Mouse (Mus musculus): ENCODE measurements around the gene Fam71f2. TPM values are rescaled to one million over a fixed set of nuclear protein-coding genes. Genes with fewer than 3 reads are reported as not detected.

Gene Fam71f2
- total and polyA plus RNA-seq, 2 experiments from 2014 or later = 0.39 to 2.1 TPM

DNA sequence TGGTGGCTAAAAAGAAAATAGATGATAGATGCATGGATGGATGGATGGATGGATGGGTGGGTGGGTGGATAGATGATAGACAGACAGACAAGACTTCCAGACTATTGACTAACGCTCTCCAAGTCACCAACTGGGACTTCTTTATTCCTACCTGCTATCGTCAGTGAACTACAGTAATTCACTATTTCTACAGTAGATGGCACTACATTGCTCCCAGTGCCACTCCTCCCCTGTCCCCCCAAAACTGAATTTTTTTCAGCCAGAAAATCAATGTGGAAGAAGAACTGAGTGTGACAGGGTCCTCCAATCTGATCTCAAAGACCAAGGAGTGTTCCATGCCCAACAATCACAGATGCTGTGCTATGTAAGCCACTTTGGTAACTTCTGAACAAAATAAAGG lies 37.7 kb upstream of the Fam71f2 start:
- peak; percentile 41 for TF ChIP-seq CTCF (IDR thresholded peaks at IDR 0.05; ENCODE audit: low read depth)
- no peak overlapping the region for H3K9ac ChIP-seq (replicated peaks; ENCODE audit: low read length)
- no peak overlapping the region for H3K27ac ChIP-seq
- no peak for ATAC-seq
- H3K36me3 ChIP-seq (ENCODE audit: insufficient read depth, low read length) = no peaks in the 10 kb centered on the region
- H3K9me3 ChIP-seq (ENCODE audit: low read length) = no peaks in the 10 kb centered on the region
- H3K27me3 ChIP-seq (ENCODE audit: insufficient read depth, low read length) = no peaks in the 10 kb centered on the region
- no peaks in the 10 kb centered on the region for H3K4me1 ChIP-seq (ENCODE audit: insufficient read depth, low read length)
- no peak overlapping the region for H3K4me2 ChIP-seq (ENCODE audit: low read depth, low read length)
- no peak overlapping the region for H3K4me3 ChIP-seq (ENCODE audit: low read length)
- no peak for DNase-seq (ENCODE audit: low spot score)
- 53% methylated on average over 2 of the region's 2 CpGs for WGBS

DNA sequence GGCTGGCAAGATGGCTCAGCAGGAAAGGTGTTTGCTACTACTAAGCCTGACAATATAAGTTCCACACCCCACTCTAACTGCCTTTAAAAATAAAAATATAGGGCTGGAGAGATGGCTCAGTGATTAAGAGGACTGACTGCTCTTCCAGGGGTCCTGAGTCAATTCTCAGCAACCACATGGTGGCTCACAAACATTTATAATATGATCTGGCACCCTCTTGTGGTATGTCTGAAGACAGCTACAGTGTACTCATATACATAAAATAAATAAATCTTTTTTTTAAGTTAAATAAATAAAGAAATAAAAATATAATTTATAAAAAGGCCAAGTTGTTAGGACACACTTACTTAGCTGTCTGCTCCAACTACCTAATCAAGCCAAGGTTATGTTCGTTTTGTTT lies 37.1 kb upstream of the Fam71f2 start:
- peak; percentile 20 for DNase-seq (ENCODE audit: low spot score)
- 68% methylated on average over 1 of the region's 1 CpGs for WGBS
- Histone ChIP-seq H3K9ac (replicated peaks; ENCODE audit: low read length) (no peak overlapping the region), H3K4me3 (ENCODE audit: low read length) (no peak overlapping the region), H3K36me3 (ENCODE audit: insufficient read depth, low read length) (no peaks in the 10 kb centered on the region), H3K27me3 (ENCODE audit: insufficient read depth, low read length) (no peaks in the 10 kb centered on the region), H3K9me3 (ENCODE audit: low read length) (no peaks in the 10 kb centered on the region), H3K27ac (no peak overlapping the region), H3K4me1 (ENCODE audit: insufficient read depth, low read length) (no peaks in the 10 kb centered on the region), H3K4me2 (ENCODE audit: low read depth, low read length) (no peak overlapping the region)
- no peak for ATAC-seq
- peak; percentile 27 for TF ChIP-seq CTCF (IDR thresholded peaks at IDR 0.05; ENCODE audit: low read depth)

DNA sequence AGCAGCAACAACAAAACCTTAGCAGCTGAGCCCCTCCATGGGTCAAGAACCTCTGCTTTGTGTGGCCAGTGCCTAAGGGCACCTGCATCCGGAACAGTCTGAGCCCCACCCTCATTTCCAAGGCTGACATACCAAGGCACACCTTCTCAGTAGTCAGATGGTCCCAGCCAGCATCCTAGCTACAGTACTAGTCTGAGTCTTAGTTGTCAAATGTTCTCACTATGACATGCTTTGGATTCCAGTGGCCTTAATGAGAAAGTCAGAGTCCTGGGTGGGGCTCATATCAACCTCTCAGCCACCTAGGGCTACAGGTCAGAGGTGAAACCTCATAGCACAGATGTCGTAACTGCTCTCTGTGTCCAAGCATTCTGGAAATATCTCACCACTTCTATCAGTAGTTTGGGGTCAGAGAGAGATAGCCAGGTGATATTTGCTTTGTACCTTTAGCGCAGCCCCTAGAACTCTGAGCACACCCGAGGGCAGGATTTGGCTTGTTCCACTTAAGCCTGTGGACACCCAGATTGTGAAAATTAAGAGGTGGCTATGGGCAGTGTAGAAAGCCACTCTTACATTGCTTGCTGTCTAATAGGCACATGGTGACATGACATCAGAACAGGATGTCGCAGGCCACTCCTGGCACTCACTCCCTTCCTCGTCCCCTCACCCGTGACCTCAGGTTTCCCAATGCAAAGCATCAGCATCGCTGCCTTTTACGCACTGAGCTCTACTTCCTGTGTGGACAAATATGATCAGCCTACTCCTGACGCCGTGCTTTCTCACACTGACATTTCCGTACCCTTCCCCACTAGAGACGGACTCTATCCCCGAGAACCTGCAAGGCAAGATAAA lies 33.9 kb upstream of the Fam71f2 start:
- DNase-seq (ENCODE audit: low spot score) (no peak), ATAC-seq (no peak)
- no peak overlapping the region for H3K27ac ChIP-seq
- H3K4me2 ChIP-seq (ENCODE audit: low read depth, low read length) = no peak overlapping the region
- no peak for TF ChIP-seq CTCF (IDR thresholded peaks at IDR 0.05; ENCODE audit: low read depth)
- H3K9me3 ChIP-seq (ENCODE audit: low read length) = no peaks in the 10 kb centered on the region
- H3K4me3 ChIP-seq (ENCODE audit: low read length) = no peak overlapping the region
- no peaks in the 10 kb centered on the region for H3K36me3 ChIP-seq (ENCODE audit: insufficient read depth, low read length)
- H3K4me1 ChIP-seq (ENCODE audit: insufficient read depth, low read length) = no peaks in the 10 kb centered on the region
- H3K9ac ChIP-seq (replicated peaks; ENCODE audit: low read length) = no peak overlapping the region
- no peaks in the 10 kb centered on the region for H3K27me3 ChIP-seq (ENCODE audit: insufficient read depth, low read length)
- 83% methylated on average over 14 of the region's 14 CpGs for whole genome bisulfite sequencing

DNA sequence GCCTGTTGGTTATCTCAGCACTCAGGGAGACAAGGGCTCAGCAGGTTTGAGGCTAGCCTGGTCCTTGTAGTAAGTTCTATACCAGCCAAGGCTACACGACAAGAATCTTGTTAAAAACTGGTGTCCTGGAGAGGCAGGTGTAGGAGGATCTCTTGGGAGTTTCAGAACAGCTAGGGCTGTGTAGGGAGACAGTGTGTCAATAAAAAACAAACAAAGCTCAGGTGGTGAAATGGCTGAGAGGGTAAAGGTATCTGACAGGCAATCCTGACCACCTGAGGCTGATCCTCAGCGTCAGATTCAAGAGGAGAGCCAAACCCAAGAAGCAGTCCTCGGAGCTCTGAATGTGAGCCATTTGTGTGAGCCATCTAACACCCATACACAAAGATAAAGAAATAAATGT lies 33.2 kb upstream of the Fam71f2 start:
- Histone ChIP-seq H3K9ac (replicated peaks; ENCODE audit: low read length) (no peak overlapping the region), H3K4me3 (ENCODE audit: low read length) (no peak overlapping the region), H3K27me3 (ENCODE audit: insufficient read depth, low read length) (no peaks in the 10 kb centered on the region), H3K36me3 (ENCODE audit: insufficient read depth, low read length) (no peaks in the 10 kb centered on the region), H3K27ac (no peak overlapping the region), H3K4me2 (ENCODE audit: low read depth, low read length) (no peak overlapping the region), H3K9me3 (ENCODE audit: low read length) (no peaks in the 10 kb centered on the region), H3K4me1 (ENCODE audit: insufficient read depth, low read length) (no peaks in the 10 kb centered on the region)
- no peak for TF ChIP-seq CTCF (IDR thresholded peaks at IDR 0.05; ENCODE audit: low read depth)
- no peak for ATAC-seq
- WGBS = 82% methylated on average over 3 of the region's 3 CpGs
- no peak for DNase-seq (ENCODE audit: low spot score)

DNA sequence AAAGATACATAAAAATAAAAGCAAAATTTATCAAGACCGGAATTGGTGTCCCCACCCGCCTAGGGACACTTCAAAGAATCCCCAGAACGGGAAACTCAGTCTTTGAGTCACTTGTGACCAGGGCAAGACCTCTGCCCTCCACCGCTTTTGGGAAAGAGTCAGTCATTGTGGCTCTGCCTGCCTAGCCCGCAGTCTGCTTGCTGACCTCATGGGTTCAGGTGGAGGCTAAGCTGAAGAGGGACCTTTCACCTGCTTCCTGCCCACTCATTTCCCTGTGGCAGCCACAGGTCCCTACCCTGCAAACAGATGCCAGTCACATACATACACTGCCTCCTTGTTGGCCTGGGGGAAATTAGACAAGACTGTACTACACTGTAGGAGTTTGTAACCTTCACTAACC lies 32.8 kb upstream of the Fam71f2 start:
- H3K36me3 ChIP-seq (ENCODE audit: insufficient read depth, low read length) = no peaks in the 10 kb centered on the region
- H3K9ac ChIP-seq (replicated peaks; ENCODE audit: low read length) = no peak overlapping the region
- DNase-seq (ENCODE audit: low spot score) (no peak), ATAC-seq (no peak)
- no peaks in the 10 kb centered on the region for H3K9me3 ChIP-seq (ENCODE audit: low read length)
- no peak overlapping the region for H3K27ac ChIP-seq
- WGBS = 53% methylated on average over 5 of the region's 5 CpGs
- H3K4me1 ChIP-seq (ENCODE audit: insufficient read depth, low read length) = no peaks in the 10 kb centered on the region
- no peaks in the 10 kb centered on the region for H3K27me3 ChIP-seq (ENCODE audit: insufficient read depth, low read length)
- H3K4me3 ChIP-seq (ENCODE audit: low read length) = no peak overlapping the region
- no peak overlapping the region for H3K4me2 ChIP-seq (ENCODE audit: low read depth, low read length)
- TF ChIP-seq CTCF (IDR thresholded peaks at IDR 0.05; ENCODE audit: low read depth) = no peak

DNA sequence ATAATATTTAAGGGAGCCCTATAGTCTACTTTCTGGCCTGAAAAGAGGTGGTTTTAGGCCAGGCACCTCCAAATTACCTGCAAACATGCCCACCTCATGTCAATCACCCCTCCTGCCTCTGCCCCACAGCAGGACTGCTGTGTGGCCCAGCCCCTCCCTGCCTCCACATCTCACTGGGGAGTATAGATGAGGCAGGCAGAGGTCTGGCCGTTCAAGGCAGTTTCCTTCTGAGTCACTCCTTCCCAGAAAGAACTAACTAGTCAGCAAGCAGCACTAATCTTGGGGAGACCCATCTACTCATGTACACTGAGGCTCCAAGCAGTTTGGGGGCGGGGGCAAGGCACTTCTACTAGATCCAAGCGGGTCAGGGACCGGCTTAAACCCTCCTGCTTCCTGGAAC lies 32.3 kb upstream of the Fam71f2 start:
- H3K4me1 ChIP-seq (ENCODE audit: insufficient read depth, low read length) = no peaks in the 10 kb centered on the region
- H3K4me2 ChIP-seq (ENCODE audit: low read depth, low read length) = no peak overlapping the region
- H3K27ac ChIP-seq = no peak overlapping the region
- no peak overlapping the region for H3K4me3 ChIP-seq (ENCODE audit: low read length)
- no peak for TF ChIP-seq CTCF (IDR thresholded peaks at IDR 0.05; ENCODE audit: low read depth)
- no peak overlapping the region for H3K9ac ChIP-seq (replicated peaks; ENCODE audit: low read length)
- ATAC-seq (no peak), DNase-seq (ENCODE audit: low spot score) (no peak)
- no peaks in the 10 kb centered on the region for H3K9me3 ChIP-seq (ENCODE audit: low read length)
- no peaks in the 10 kb centered on the region for H3K27me3 ChIP-seq (ENCODE audit: insufficient read depth, low read length)
- H3K36me3 ChIP-seq (ENCODE audit: insufficient read depth, low read length) = no peaks in the 10 kb centered on the region
- 52% methylated on average over 4 of the region's 4 CpGs for WGBS

DNA sequence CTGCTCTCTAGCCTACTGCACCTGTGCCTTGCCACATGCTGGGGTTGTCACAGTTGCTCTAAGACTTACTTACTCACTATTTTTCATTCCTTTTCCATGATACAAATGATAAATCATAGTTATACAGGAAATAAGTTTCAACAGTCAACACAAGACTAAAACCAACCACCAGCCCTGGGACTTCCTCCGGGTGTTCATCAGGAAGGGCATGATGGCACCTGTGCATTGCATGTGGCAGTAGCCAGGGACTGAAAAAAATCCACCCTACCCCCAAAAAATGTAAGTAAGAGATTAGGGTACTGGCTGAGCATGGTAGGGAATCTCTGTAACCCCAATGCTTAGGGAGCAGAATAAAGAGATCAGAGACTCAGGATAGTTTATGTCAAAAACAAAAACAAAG lies 20.0 kb upstream of the Fam71f2 start:
- ATAC-seq (no peak), DNase-seq (ENCODE audit: low spot score) (no peak)
- Histone ChIP-seq H3K4me1 (ENCODE audit: insufficient read depth, low read length) (no peaks in the 10 kb centered on the region), H3K27me3 (ENCODE audit: insufficient read depth, low read length) (no peaks in the 10 kb centered on the region), H3K36me3 (ENCODE audit: insufficient read depth, low read length) (no peaks in the 10 kb centered on the region), H3K9me3 (ENCODE audit: low read length) (no peaks in the 10 kb centered on the region), H3K9ac (replicated peaks; ENCODE audit: low read length) (no peak overlapping the region), H3K27ac (no peak overlapping the region), H3K4me2 (ENCODE audit: low read depth, low read length) (no peak overlapping the region), H3K4me3 (ENCODE audit: low read length) (no peak overlapping the region)
- TF ChIP-seq CTCF (IDR thresholded peaks at IDR 0.05; ENCODE audit: low read depth) = no peak
- WGBS = 89% methylated on average over 1 of the region's 1 CpGs
